Mouse (Mus musculus) midbrain, postnatal 0 days (tissue): ENCODE results near the gene Dph3. TPM values are rescaled to one million over a fixed set of nuclear protein-coding genes. Genes with fewer than 3 reads are reported as not detected.

Source experiments
- ATAC-seq: fragments of 200-750 bp; cut with Nextera tagmentation; 2 replicates; pipeline ENCODE4 v1.8.0; 2017; ENCODE audit warnings: moderate number of reproducible peaks, mild to moderate bottlenecking, moderate TSS enrichment, moderate library complexity; ENCODE audit not compliant: low FRiP score
- DNase-seq: peaks from one replicate; pipeline ENCODE4 v3.0.0-alpha.2; 2015; ENCODE audit warnings: low spot score
- H3K27ac ChIP-seq: fragments of 300-500 bp; sonication (generic); 2 replicates; pipeline ENCODE4 v1.5.1; 2014; ENCODE audit warnings: low read depth, mild to moderate bottlenecking, low read length, mixed read lengths
- H3K27me3 ChIP-seq: fragments of 300-500 bp; sonication (generic); 2 replicates; pipeline ENCODE4 v1.6.1; 2014; ENCODE audit warnings: low read length, control low read depth, mixed read lengths; ENCODE audit not compliant: insufficient read depth
- H3K36me3 ChIP-seq: fragments of 300-500 bp; sonication (generic); 2 replicates; pipeline ENCODE4 v1.6.1; 2014; ENCODE audit warnings: low read length, control low read depth, mixed read lengths; ENCODE audit not compliant: insufficient read depth
- H3K4me1 ChIP-seq: fragments of 300-500 bp; sonication (generic); 2 replicates; pipeline ENCODE4 v1.6.1; 2014; ENCODE audit warnings: mild to moderate bottlenecking, control low read depth, antibody characterized with exemption, low read length, mixed read lengths; ENCODE audit not compliant: insufficient read depth
- H3K4me2 ChIP-seq: fragments of 300-500 bp; sonication (generic); 2 replicates; pipeline ENCODE4 v1.6.1; 2014; ENCODE audit warnings: low read depth, mild to moderate bottlenecking, low read length, mixed read lengths; ENCODE audit not compliant: poor library complexity, severe bottlenecking
- H3K4me3 ChIP-seq: fragments of 300-500 bp; sonication (generic); 2 replicates; pipeline ENCODE4 v1.5.1; 2014; ENCODE audit warnings: low read depth, mild to moderate bottlenecking, low read length, moderate library complexity
- H3K9ac ChIP-seq: fragments of 300-500 bp; sonication (generic); replicated peaks from 2 replicates; pipeline ENCODE4 v1.6.1; 2014; ENCODE audit warnings: mild to moderate bottlenecking, low read length, moderate library complexity, mixed read lengths; ENCODE audit not compliant: poor library complexity, severe bottlenecking
- H3K9me3 ChIP-seq: fragments of 300-500 bp; sonication (generic); 2 replicates; pipeline ENCODE4 v1.6.1; 2016; ENCODE audit warnings: low read length, control low read depth
- CTCF ChIP-seq: IDR thresholded peaks from 2 replicates; pipeline ENCODE4 v1.5.1; 2016; ENCODE audit warnings: antibody characterized with exemption, mild to moderate bottlenecking
- WGBS: fragments of 180-500 bp; shearing (Covaris S2); extraction: QIAGEN DNeasy Blood & Tissue Kit; methylation state at CpG from one replicate; pipeline ENCODE4 v1.1.7; 2014; 5-methylcytosine and 5-hydroxymethylcytosine counted together
- polyA plus RNA-seq: library from polyadenylated mRNA; unstranded; fragments of >200 nt; fragmentation: Nextera tagmentation; extraction: Ambion mirVana; gene quantifications from 2 replicates; pipeline ENCODE4 v1.2.1, GENCODE M21; 2015
- total RNA-seq: library from RNA; depleted of rRNA; stranded (reverse); fragments of >200 nt; gene quantifications from 2 replicates; pipeline ENCODE4 v1.2.3, GENCODE M21; 2014; rRNA removed

Gene Dph3
- total and polyA plus RNA-seq, 2 experiments from 2014 or later = 45.7 to 76.0 TPM

- Histone ChIP-seq H3K4me3 (no peak overlapping the region), H3K27me3 (no peaks in the 10 kb centered on the region), H3K27ac (no peak overlapping the region), H3K9me3 (no peaks in the 10 kb centered on the region), H3K9ac (no peak overlapping the region), H3K4me1 (no peaks in the 10 kb centered on the region), H3K36me3 (no peaks in the 10 kb centered on the region), H3K4me2 (no peak overlapping the region)
- no peak for TF ChIP-seq CTCF
- ATAC-seq (no peak), DNase-seq (no peak)
- WGBS = 79% methylated on average over 8 of the region's 8 CpGs
Observed at GRCm38 (mm10) chr14:32046357-32046756, 39.2 kb downstream of the Dph3 start.

GRCm38 (mm10) chr14:32042108-32042507, 43.4 kb downstream of the Dph3 start:
- no peaks in the 10 kb centered on the region for H3K36me3 ChIP-seq
- H3K4me1 ChIP-seq = no peaks in the 10 kb centered on the region
- no peak overlapping the region for H3K9ac ChIP-seq
- ATAC-seq (no peak), DNase-seq (no peak)
- H3K9me3 ChIP-seq = no peaks in the 10 kb centered on the region
- 76% methylated on average over 5 of the region's 5 CpGs for WGBS
- TF ChIP-seq CTCF = no peak
- no peak overlapping the region for H3K4me2 ChIP-seq
- H3K27ac ChIP-seq = no peak overlapping the region
- no peaks in the 10 kb centered on the region for H3K27me3 ChIP-seq
- H3K4me3 ChIP-seq = no peak overlapping the region

GRCm38 (mm10) chr14:32037661-32038252, 47.8 kb downstream of the Dph3 start:
- H3K27me3 ChIP-seq = no peaks in the 10 kb centered on the region
- H3K4me2 ChIP-seq = no peak overlapping the region
- no peaks in the 10 kb centered on the region for H3K9me3 ChIP-seq
- 79% methylated on average over 8 of the region's 8 CpGs for WGBS
- no peak for ATAC-seq
- H3K36me3 ChIP-seq = no peaks in the 10 kb centered on the region
- no peak overlapping the region for H3K27ac ChIP-seq
- no peak for TF ChIP-seq CTCF
- no peak for DNase-seq
- no peak overlapping the region for H3K4me3 ChIP-seq
- H3K4me1 ChIP-seq = no peaks in the 10 kb centered on the region
- no peak overlapping the region for H3K9ac ChIP-seq

- DNase-seq = no peak
- no peak for TF ChIP-seq CTCF
- Histone ChIP-seq H3K9me3 (no peaks in the 10 kb centered on the region), H3K27ac (no peak overlapping the region), H3K9ac (no peak overlapping the region), H3K36me3 (no peaks in the 10 kb centered on the region), H3K27me3 (no peaks in the 10 kb centered on the region), H3K4me1 (no peaks in the 10 kb centered on the region), H3K4me3 (no peak overlapping the region), H3K4me2 (no peak overlapping the region)
- 85% methylated on average over 5 of the region's 5 CpGs for WGBS
- no peak for ATAC-seq
Observed at GRCm38 (mm10) chr14:32036482-32036881, 49.0 kb downstream of the Dph3 start.

- no peaks in the 10 kb centered on the region for H3K9me3 ChIP-seq
- no peaks in the 10 kb centered on the region; the same call in 1 of the 2 replicates for H3K4me1 ChIP-seq
- H3K36me3 ChIP-seq = no peaks in the 10 kb centered on the region
- DNase-seq = peak; percentile 88
- H3K27ac ChIP-seq = no peak overlapping the region
- no peak overlapping the region for H3K9ac ChIP-seq
- H3K27me3 ChIP-seq = no peaks in the 10 kb centered on the region
- peak; percentile 94 for TF ChIP-seq CTCF
- no peak overlapping the region for H3K4me3 ChIP-seq
- no peak overlapping the region for H3K4me2 ChIP-seq
- ATAC-seq = peak; percentile 39; the same call in 1 of the 2 replicates
- WGBS = 6% methylated on average over 4 of the region's 4 CpGs
Observed at GRCm38 (mm10) chr14:32032522-32032921, 53.0 kb downstream of the Dph3 start.

Other genes starting within 250 kb of the Dph3 start
- 1.9 TPM in 2 replicates for gene Galnt15, start 56.7 kb downstream of the Dph3 start, total RNA-seq
- gene Galnt15, start 56.7 kb downstream of the Dph3 start, polyA plus RNA-seq = 0.59 and 0.77 TPM in 2 replicates
- gene Oxnad1, start 355 bp downstream of the Dph3 start, total RNA-seq = 22.6 and 28.2 TPM in 2 replicates
- gene Oxnad1, start 355 bp downstream of the Dph3 start, polyA plus RNA-seq = 17.8 and 20.0 TPM in 2 replicates
- gene Msmb, start 56.3 kb upstream of the Dph3 start, total RNA-seq = not detected in 2 replicates
- not detected in 2 replicates for gene Msmb, start 56.3 kb upstream of the Dph3 start, polyA plus RNA-seq
- gene Ncoa4, start 74.1 kb upstream of the Dph3 start, total RNA-seq = 117 and 151 TPM in 2 replicates
- 80.1 and 83.4 TPM in 2 replicates for gene Ncoa4, start 74.1 kb upstream of the Dph3 start, polyA plus RNA-seq
- 107 and 113 TPM in 2 replicates for gene Timm23, start 116.2 kb upstream of the Dph3 start, total RNA-seq
- gene Timm23, start 116.2 kb upstream of the Dph3 start, polyA plus RNA-seq = 242 and 251 TPM in 2 replicates
- 40.7 and 45.9 TPM in 2 replicates for gene Parg, start 116.2 kb upstream of the Dph3 start, total RNA-seq
- 24.7 and 25.7 TPM in 2 replicates for gene Parg, start 116.2 kb upstream of the Dph3 start, polyA plus RNA-seq
- 36.4 and 38.6 TPM in 2 replicates for gene Ogdhl, start 236.3 kb upstream of the Dph3 start, total RNA-seq
- 25.5 and 25.8 TPM in 2 replicates for gene Ogdhl, start 236.3 kb upstream of the Dph3 start, polyA plus RNA-seq